ENCODE assay signal across 11 mouse cellular contexts in genomic region chrX:112978583-112978982, GRCm38 (mm10).
DNase-seq lines count a peak whose midpoint lies in the region; ATAC-seq and TF ChIP-seq lines count a peak whose summit lies in the region.
"Had no signal": no experiment of that assay in that cellular context is flagged by ENCODE, and none has a peak within 500 bp of the region (broad histone marks: within the 10 kb centered on the region; RNA-seq: fewer than 3 reads in every experiment).

No protein-coding gene starts in this region.

- TF ChIP-seq EP300 in liver, embryonic 14.5 days (IDR thresholded peaks at IDR 0.05; ENCODE audit: low read depth), result no peak

- H3K4me1 ChIP-seq in liver, embryonic 14.5 days (replicated peaks; ENCODE audit: control insufficient read depth in 2 of 2, insufficient read depth in 2 of 2, low read length in 1 of 2), result no peaks in the 10 kb centered on the region
- H3K4me1 ChIP-seq in neural tube, embryonic 15.5 days, result no peaks in the 10 kb centered on the region
- no peaks in the 10 kb centered on the region for H3K4me1 ChIP-seq in forebrain, embryonic 13.5 days
- H3K4me1 ChIP-seq: neural tube, embryonic 12.5 days had no signal

- peak; percentile 23 to 24 for DNase-seq in cerebellum, postnatal 14 days
- DNase-seq in cerebellum, postnatal 4 days (ENCODE audit: low spot score in 2 of 2), result no peak
- DNase-seq in liver, embryonic 14.5 days (ENCODE audit: low read depth in 3 of 3, low spot score in 3 of 3), result no peak
- no peak for DNase-seq in liver
- peak; percentile 6 for DNase-seq in Muller cell, postnatal 12 days (ENCODE audit: inconsistent ontology term)
- DNase-seq in lung, postnatal 14 days, result peak; percentile 10

- no peak overlapping the region for H3K4me2 ChIP-seq in liver, embryonic 14.5 days (ENCODE audit: low read depth)
- no peak overlapping the region for H3K4me2 ChIP-seq in neural tube, embryonic 15.5 days
- no peak overlapping the region for H3K4me2 ChIP-seq in forebrain, embryonic 13.5 days
- H3K4me2 ChIP-seq: neural tube, embryonic 12.5 days had no signal

- WGBS in liver, embryonic 14.5 days (ENCODE audit: insufficient replicate concordance), result 54% methylated on average over 3 of the region's 3 CpGs
- 57% methylated on average over 3 of the region's 3 CpGs for WGBS in neural tube, embryonic 15.5 days
- WGBS in forebrain, embryonic 13.5 days, result 57% methylated on average over 3 of the region's 3 CpGs

- H3K36me3 ChIP-seq in liver, embryonic 14.5 days (replicated peaks; ENCODE audit: control insufficient read depth, insufficient read depth, low read depth), result no peaks in the 10 kb centered on the region
- H3K36me3 ChIP-seq in neural tube, embryonic 15.5 days, result no peaks in the 10 kb centered on the region
- no peaks in the 10 kb centered on the region for H3K36me3 ChIP-seq in forebrain, embryonic 13.5 days (ENCODE audit: poor library complexity, severe bottlenecking)
- H3K36me3 ChIP-seq: G1E; neural tube, embryonic 12.5 days had no signal

- ATAC-seq in liver, embryonic 14.5 days (ENCODE audit: insufficient read depth), result no peak
- ATAC-seq in neural tube, embryonic 15.5 days (ENCODE audit: low FRiP score), result no peak
- no peak for ATAC-seq in forebrain, embryonic 13.5 days

- no peak overlapping the region for H3K27ac ChIP-seq in liver, embryonic 14.5 days
- H3K27ac ChIP-seq in neural tube, embryonic 15.5 days (replicated peaks), result no peak overlapping the region
- no peak overlapping the region for H3K27ac ChIP-seq in forebrain, embryonic 13.5 days
- H3K27ac ChIP-seq: neural tube, embryonic 12.5 days had no signal

- H3K9ac ChIP-seq in liver, embryonic 14.5 days (replicated peaks), result no peak overlapping the region
- no peak overlapping the region for H3K9ac ChIP-seq in neural tube, embryonic 15.5 days (replicated peaks)
- no peak overlapping the region for H3K9ac ChIP-seq in forebrain, embryonic 13.5 days
- H3K9ac ChIP-seq: neural tube, embryonic 12.5 days had no signal

- H3K27me3 ChIP-seq in liver, embryonic 14.5 days (ENCODE audit: control insufficient read depth, insufficient read depth, low read length), result no peaks in the 10 kb centered on the region
- H3K27me3 ChIP-seq in neural tube, embryonic 15.5 days (replicated peaks), result no peaks in the 10 kb centered on the region
- no peaks in the 10 kb centered on the region for H3K27me3 ChIP-seq in forebrain, embryonic 13.5 days
- H3K27me3 ChIP-seq: neural tube, embryonic 12.5 days had no signal

- TF ChIP-seq CTCF in liver, embryonic 14.5 days (IDR thresholded peaks at IDR 0.05; ENCODE audit: low read depth), result peak; percentile 15; the same call in 1 of the 2 replicates

- H3K9me3 ChIP-seq in liver, embryonic 14.5 days (ENCODE audit: control insufficient read depth, low read length), result no peaks in the 10 kb centered on the region
- H3K9me3 ChIP-seq in neural tube, embryonic 15.5 days (replicated peaks), result no peaks in the 10 kb centered on the region
- no peaks in the 10 kb centered on the region for H3K9me3 ChIP-seq in forebrain, embryonic 13.5 days (replicated peaks)
- H3K9me3 ChIP-seq: G1E; neural tube, embryonic 12.5 days had no signal

- H3K4me3 ChIP-seq in liver, embryonic 14.5 days (ENCODE audit: insufficient read depth in 1 of 2, low read depth in 2 of 2, low read length in 2 of 2), result no peak overlapping the region
- no peak overlapping the region for H3K4me3 ChIP-seq in neural tube, embryonic 15.5 days (replicated peaks)
- H3K4me3 ChIP-seq in forebrain, embryonic 13.5 days, result no peak overlapping the region
- H3K4me3 ChIP-seq: erythroblast, embryonic 14.5 days; neural tube, embryonic 12.5 days had no signal

Comparison
In these comparisons a context has a peak if more than half of its experiments do, and no peak if none do; other contexts are left out.
1. DNase-seq: peak in cerebellum, postnatal 14 days (2 of 2), Muller cell, postnatal 12 days (single experiment) and lung, postnatal 14 days (single experiment); none in cerebellum, postnatal 4 days (0 of 2), liver, embryonic 14.5 days (0 of 3) and liver (single experiment).